Mouse (Mus musculus): ENCODE results near the gene Gm13696.

GRCm38 (mm10) chr2:83940931-83941361 is 32.0 kb upstream of the Gm13696 start, which contains the start of gene Zswim2:
- TF ChIP-seq CTCF (IDR thresholded peaks at IDR 0.05; ENCODE audit: low read depth, low read length) (no peak), POLR2A (IDR thresholded peaks at IDR 0.05; ENCODE audit: borderline replicate concordance, low read depth, low read length) (no peak)

All from bone marrow macrophage, adult 2 months (primary cell).